1 mouse cellular context compared by ENCODE assay signal in the genomic region with DNA sequence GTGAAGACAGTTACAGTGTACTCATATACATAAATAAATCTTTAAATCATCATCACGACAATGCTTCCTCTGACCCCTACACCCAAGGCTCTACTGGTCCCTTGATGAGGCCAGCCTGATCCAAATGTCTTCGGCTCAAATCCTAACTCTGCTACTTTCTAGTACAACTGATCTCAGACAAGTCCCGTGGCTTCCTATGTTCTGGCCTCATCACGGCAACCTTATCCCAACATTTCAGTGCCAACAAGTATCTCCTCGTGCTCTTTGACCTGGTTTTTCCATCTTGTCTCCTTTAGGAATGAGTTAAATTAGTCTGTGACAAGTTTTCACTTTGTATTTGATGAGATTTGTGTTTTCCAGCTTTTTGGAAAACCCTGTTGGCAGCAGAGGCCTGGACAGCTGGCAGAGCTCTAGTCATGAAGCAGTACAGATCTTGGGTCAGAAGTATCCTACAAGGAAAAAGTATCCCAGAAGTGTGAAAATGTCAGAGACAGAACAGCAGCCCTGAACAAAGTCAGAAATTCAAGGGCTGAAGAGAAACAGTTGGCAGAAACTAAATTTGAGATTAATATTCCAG.
TF ChIP-seq lines count a peak whose summit lies in the region.

No protein-coding gene starts in this region.

TF ChIP-seq in ES-E14, 5 proteins besides CTCF, POLR2A, EP300 and RAD21:
- TF ChIP-seq MAFK (IDR thresholded peaks at IDR 0.05; ENCODE audit: insufficient read depth, low read depth, low read length) (no peak), ZC3H11A (IDR thresholded peaks at IDR 0.05; ENCODE audit: borderline replicate concordance, low read depth, low read length) (no peak), ZNF384 (IDR thresholded peaks at IDR 0.05; ENCODE audit: low read depth, low read length) (no peak), HCFC1 (IDR thresholded peaks at IDR 0.05; ENCODE audit: borderline replicate concordance, insufficient read depth, low read length) (no peak), CHD2 (IDR thresholded peaks at IDR 0.05; ENCODE audit: low read depth, low read length) (no peak)
